19 mouse cellular contexts compared by ENCODE assay signal in the genomic region with DNA sequence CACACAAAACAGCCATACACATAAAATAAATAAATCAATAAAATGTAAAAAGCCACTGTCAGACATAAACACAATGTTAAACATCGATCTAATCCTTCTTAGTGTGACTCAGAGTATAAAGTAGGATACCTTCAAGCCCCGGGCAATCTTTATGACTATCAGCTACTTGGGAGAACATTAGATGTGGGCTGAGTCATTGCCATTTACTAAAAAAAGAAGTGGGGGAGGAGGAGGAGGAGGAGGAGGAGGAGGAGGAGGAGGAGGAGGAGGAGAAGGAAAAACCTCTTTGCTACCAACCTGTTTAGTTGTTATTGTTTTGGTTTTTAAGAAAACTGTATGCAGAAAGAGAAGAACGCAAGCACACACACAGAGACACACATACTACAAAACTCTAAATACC. TPM values are rescaled to one million over a fixed set of nuclear protein-coding genes. Genes with fewer than 3 reads are reported as not detected.
DNase-seq lines count a peak whose midpoint lies in the region; ATAC-seq and TF ChIP-seq lines count a peak whose summit lies in the region.
"Had no signal": no experiment of that assay in that cellular context is flagged by ENCODE, and none has a peak within 500 bp of the region (broad histone marks: within the 10 kb centered on the region; RNA-seq: fewer than 3 reads in every experiment).

No protein-coding gene starts in this region.

- H3K9me3 ChIP-seq in kidney, postnatal 0 days (replicated peaks; ENCODE audit: low read length): no peaks in the 10 kb centered on the region
- no peaks in the 10 kb centered on the region for H3K9me3 ChIP-seq in liver, embryonic 16.5 days (replicated peaks; ENCODE audit: control insufficient read depth, low read length)
- H3K9me3 ChIP-seq: forebrain, embryonic 10.5 days; hindbrain, embryonic 13.5 days; limb, embryonic 15.5 days; midbrain, embryonic 13.5 days had no signal

- no peak overlapping the region for H3K4me3 ChIP-seq in kidney, postnatal 0 days (replicated peaks; ENCODE audit: low read depth, low read length)
- H3K4me3 ChIP-seq in bone marrow, adult 2 months (replicated peaks; ENCODE audit: control insufficient read depth, low read depth, low read length): no peak overlapping the region
- peak overlapping the region; percentile 5; the same call in 1 of the 2 replicates for H3K4me3 ChIP-seq in liver, embryonic 16.5 days (ENCODE audit: low read depth, low read length)
- H3K4me3 ChIP-seq: forebrain, embryonic 10.5 days; hindbrain, embryonic 13.5 days; limb, embryonic 15.5 days; midbrain, embryonic 13.5 days had no signal

- no peaks in the 10 kb centered on the region for H3K27me3 ChIP-seq in kidney, postnatal 0 days (ENCODE audit: insufficient read depth, low read length)
- H3K27me3 ChIP-seq in liver, embryonic 16.5 days (ENCODE audit: control insufficient read depth, insufficient read depth, low read depth, low read length): no peaks in the 10 kb centered on the region
- H3K27me3 ChIP-seq: hindbrain, embryonic 13.5 days; limb, embryonic 15.5 days; midbrain, embryonic 13.5 days had no signal

- H3K36me3 ChIP-seq in kidney, postnatal 0 days (ENCODE audit: insufficient read depth, low read length): no peaks in the 10 kb centered on the region
- no peaks in the 10 kb centered on the region for H3K36me3 ChIP-seq in liver, embryonic 16.5 days (ENCODE audit: control insufficient read depth, insufficient read depth)
- H3K36me3 ChIP-seq: forebrain, embryonic 10.5 days; hindbrain, embryonic 13.5 days; limb, embryonic 15.5 days; midbrain, embryonic 13.5 days had no signal

- DNase-seq in kidney, postnatal 0 days (ENCODE audit: low spot score): no peak
- no peak for DNase-seq in kidney, postnatal 25 days
- DNase-seq in 416B (ENCODE audit: low read depth): peak; percentile 42
- DNase-seq in kidney, adult 18-20 months: no peak
- no peak for DNase-seq in spleen, adult 12 weeks (ENCODE audit: low spot score)
- DNase-seq: adrenal gland, postnatal 14 days; cerebellum, postnatal 10 days; gastrocnemius, postnatal 25 days; kidney, adult 11 months; kidney, postnatal 10 days; layer of hippocampus, postnatal 36 days; right cerebral cortex, postnatal 14 days had no signal

- H3K27ac ChIP-seq in kidney, postnatal 0 days: 0 out of 2 replicates have a peak overlapping the region, but pooled peaks have one; percentile 75
- peak overlapping the region; percentile 89; the same call in 1 of the 2 replicates for H3K27ac ChIP-seq in bone marrow, adult 2 months (ENCODE audit: control insufficient read depth, insufficient read depth, low read depth, low read length, poor library complexity)
- H3K27ac ChIP-seq in liver, embryonic 16.5 days (ENCODE audit: low read length): peak overlapping the region; percentile 86
- H3K27ac ChIP-seq: hindbrain, embryonic 13.5 days; limb, embryonic 15.5 days; midbrain, embryonic 13.5 days had no signal

- no peak for TF ChIP-seq CTCF in kidney, postnatal 0 days (IDR thresholded peaks at IDR 0.05; ENCODE audit: low read depth)
- no peak for TF ChIP-seq CTCF in bone marrow, adult 2 months (IDR thresholded peaks at IDR 0.05; ENCODE audit: control insufficient read depth, insufficient read depth, low read length)

- no peak overlapping the region for H3K9ac ChIP-seq in kidney, postnatal 0 days (ENCODE audit: low read depth, low read length)
- H3K9ac ChIP-seq in liver, embryonic 16.5 days (ENCODE audit: low read depth, low read length): no peak overlapping the region; the same call in 1 of the 2 replicates
- H3K9ac ChIP-seq: hindbrain, embryonic 13.5 days; limb, embryonic 15.5 days; midbrain, embryonic 13.5 days had no signal

- ATAC-seq in kidney, postnatal 0 days (replicated peaks; ENCODE audit: low FRiP score, low read depth): no peak
- no peak for ATAC-seq in liver, embryonic 16.5 days (ENCODE audit: low read depth)
- ATAC-seq: forebrain, embryonic 16.5 days; midbrain, embryonic 13.5 days had no signal

- H3K4me2 ChIP-seq in kidney, postnatal 0 days (ENCODE audit: low read length): no peak overlapping the region
- H3K4me2 ChIP-seq in liver, embryonic 16.5 days (ENCODE audit: low read depth, low read length): peak overlapping the region; percentile 60
- H3K4me2 ChIP-seq: hindbrain, embryonic 13.5 days; limb, embryonic 15.5 days; midbrain, embryonic 13.5 days had no signal

- H3K4me1 ChIP-seq in kidney, postnatal 0 days (replicated peaks; ENCODE audit: insufficient read depth, low read length): 0 out of 2 replicates have a peak, but pooled peaks cover 3% of the 10 kb centered on the region
- H3K4me1 ChIP-seq in bone marrow, adult 2 months (ENCODE audit: control insufficient read depth, insufficient read depth, low read length): peaks cover 7% of the 10 kb centered on the region
- peaks cover 43% of the 10 kb centered on the region for H3K4me1 ChIP-seq in liver, embryonic 16.5 days (ENCODE audit: control insufficient read depth, low read depth, low read length)
- H3K4me1 ChIP-seq: hindbrain, embryonic 13.5 days; limb, embryonic 15.5 days; midbrain, embryonic 13.5 days had no signal

- no peak for TF ChIP-seq POLR2A in bone marrow, adult 2 months (IDR thresholded peaks at IDR 0.05; ENCODE audit: borderline replicate concordance, control insufficient read depth, low read depth, low read length)

- WGBS in kidney, postnatal 0 days: 78% methylated on average over 3 of the region's 3 CpGs
- WGBS in bone marrow, adult 2 months: 37% methylated on average over 3 of the region's 3 CpGs
- 45% methylated on average over 3 of the region's 3 CpGs for WGBS in liver, embryonic 16.5 days (ENCODE audit: insufficient replicate concordance)

RNA-seq across cellular contexts. Expression of gene Phb, which starts 22.8 kb away (rescaled TPM):
- 318 and 344 TPM in 2 replicates for polyA plus RNA-seq in kidney, postnatal 0 days (2015; fragmentation: Nextera tagmentation; extraction: Ambion mirVana)
- 26.2 and 95.5 TPM in 2 replicates for polyA plus RNA-seq in bone marrow, adult 2 months (2011; ENCODE audit: insufficient read depth, insufficient read length, low replicate concordance, missing spikeins)
- 126 and 130 TPM in 2 replicates for polyA plus RNA-seq in liver, embryonic 16.5 days (2015; fragmentation: Nextera tagmentation; extraction: Ambion mirVana)

RNA-seq across cellular contexts. Expression of gene Zfp652, which starts 22.9 kb away (rescaled TPM):
- 14.8 and 17.1 TPM in 2 replicates for polyA plus RNA-seq in kidney, postnatal 0 days (2015; fragmentation: Nextera tagmentation; extraction: Ambion mirVana)
- polyA plus RNA-seq in bone marrow, adult 2 months (2011; ENCODE audit: insufficient read depth, insufficient read length, low replicate concordance, missing spikeins): 15.3 and 24.5 TPM in 2 replicates
- polyA plus RNA-seq in liver, embryonic 16.5 days (2015; fragmentation: Nextera tagmentation; extraction: Ambion mirVana): 5.8 and 5.9 TPM in 2 replicates

RNA-seq across cellular contexts. Expression of gene B130006D01Rik, which starts 33.8 kb away (rescaled TPM):
- 0.22 and 0.42 TPM in 2 replicates for polyA plus RNA-seq in kidney, postnatal 0 days (2015; fragmentation: Nextera tagmentation; extraction: Ambion mirVana)
- 0.41 TPM in 1 of 2 replicates, not detected in the other for polyA plus RNA-seq in bone marrow, adult 2 months (2011; ENCODE audit: insufficient read depth, insufficient read length, low replicate concordance, missing spikeins)
- polyA plus RNA-seq in liver, embryonic 16.5 days (2015; fragmentation: Nextera tagmentation; extraction: Ambion mirVana): 0.30 and 0.33 TPM in 2 replicates
